Mouse (Mus musculus) megakaryocyte-erythroid progenitor cell, adult 5-6 weeks (primary cell): Measurements from ENCODE around the gene Vopp1. TPM values are rescaled to one million over a fixed set of nuclear protein-coding genes. Genes with fewer than 3 reads are reported as not detected.
"Not testable (repeated sequence)": the region's sequence is repeated elsewhere in the genome, so short reads cannot be mapped to it uniquely, and the experiment has no call there.

Experiments
- ATAC-seq: replicated peaks from 2 replicates; pipeline ENCODE4 v1.8.0; 2016; ENCODE audit warnings: mild to moderate bottlenecking, inconsistent platforms; ENCODE audit not compliant: severe bottlenecking, poor library complexity, low FRiP score, low TSS enrichment
- total RNA-seq, 2 experiments: library from RNA; stranded (forward) in 1 of 2; stranded (reverse) in 1 of 2; fragments of 200-1000, 215-1000 nt in 1 of 2; fragments of >200 nt in 1 of 2; fragmentation: Nextera tagmentation in 1 of 2; gene quantifications; 2 replicates each; pipeline ENCODE4 v1.2.3; 2014 to 2017

The Vopp1 gene
- 22.6 and 23.6 TPM in 2 replicates for total RNA-seq (2014; fragmentation: Nextera tagmentation)
- total RNA-seq (2017): 28.2 and 30.6 TPM in 2 replicates

GRCm38 (mm10) chr6:57824422-57825258, at the start of gene Vopp1:
Gene Vopp1 (minus strand): TSS chr6:57825159.
- ATAC-seq: peak; percentile 84

GRCm38 (mm10) chr6:57859043-57860042, 34.4 kb upstream of the Vopp1 start:
- peak; percentile 99 for ATAC-seq

- not testable (repeated sequence) for ATAC-seq
These were observed 26.2 kb upstream of the Vopp1 start for GRCm38 (mm10) chr6:57851177-57851576.

- ATAC-seq: no peak
These were observed 25.3 kb upstream of the Vopp1 start, which contains the start of gene Vmn1r21 for GRCm38 (mm10) chr6:57850286-57850685. Gene Vmn1r21 (minus strand): TSS chr6:57850343.

GRCm38 (mm10) chr6:57839693-57840408, 14.9 kb upstream of the Vopp1 start:
- no peak for ATAC-seq

GRCm38 (mm10) chr6:57825259-57825715, 328 bp upstream of the Vopp1 start:
- peak; percentile 16; the same call in 1 of the 2 replicates for ATAC-seq

GRCm38 (mm10) chr6:57823461-57823860, 1.5 kb downstream of the Vopp1 start:
- ATAC-seq: no peak

GRCm38 (mm10) chr6:57822648-57823410, 2.1 kb downstream of the Vopp1 start:
- ATAC-seq: no peak

- ATAC-seq: no peak
These were observed 10.5 kb downstream of the Vopp1 start for GRCm38 (mm10) chr6:57814436-57814940.

GRCm38 (mm10) chr6:57811748-57812730, 12.9 kb downstream of the Vopp1 start:
- ATAC-seq: 0 out of 2 replicates have a peak, but pooled peaks have one; percentile 34

GRCm38 (mm10) chr6:57805218-57806069, 19.5 kb downstream of the Vopp1 start:
- peak; percentile 85 for ATAC-seq

- no peak for ATAC-seq
These were observed 21.8 kb downstream of the Vopp1 start for GRCm38 (mm10) chr6:57803130-57803529.

GRCm38 (mm10) chr6:57798986-57799385, 26.0 kb downstream of the Vopp1 start:
- ATAC-seq: no peak

- ATAC-seq: no peak
These were observed 28.0 kb downstream of the Vopp1 start for GRCm38 (mm10) chr6:57796853-57797423.

GRCm38 (mm10) chr6:57795835-57796234, 29.1 kb downstream of the Vopp1 start:
- no peak for ATAC-seq

GRCm38 (mm10) chr6:57792821-57793220, 32.1 kb downstream of the Vopp1 start:
- ATAC-seq: not testable (repeated sequence)
